Mouse (Mus musculus) kidney, postnatal 10 days (tissue): ENCODE data around the gene Kctd21.

ENCODE experiments used
- DNase-seq: peaks from one replicate; pipeline ENCODE4 v3.0.0; 2021; ENCODE audit warnings: mixed read lengths

Kctd21 gene

GRCm38 (mm10) chr7:97387561-97388147 lies 55.5 kb downstream of the Kctd21 start:
- DNase-seq = no peak

- DNase-seq = no peak
Observed at GRCm38 (mm10) chr7:97388541-97388940, 56.4 kb downstream of the Kctd21 start.

- DNase-seq = no peak
Observed at GRCm38 (mm10) chr7:97391293-97392078, 59.4 kb downstream of the Kctd21 start.

DNA sequence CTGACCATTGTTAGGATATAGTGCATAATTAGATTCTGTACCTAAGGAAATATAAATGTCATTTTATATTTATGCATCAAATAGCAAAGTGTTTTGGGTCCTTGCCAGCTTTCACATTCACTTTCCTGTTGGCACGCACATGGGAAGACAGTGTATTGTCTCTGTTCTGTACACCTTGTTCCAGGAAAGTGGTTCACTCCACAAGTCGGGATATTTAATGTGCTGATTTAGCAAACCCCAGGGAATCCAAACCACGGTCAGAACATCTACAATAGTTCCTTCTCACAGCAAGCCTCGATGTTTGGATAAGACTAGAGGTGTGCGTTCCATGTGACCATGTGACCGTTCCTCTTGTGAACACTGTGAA lies 59.9 kb downstream of the Kctd21 start:
- no peak for DNase-seq

DNA sequence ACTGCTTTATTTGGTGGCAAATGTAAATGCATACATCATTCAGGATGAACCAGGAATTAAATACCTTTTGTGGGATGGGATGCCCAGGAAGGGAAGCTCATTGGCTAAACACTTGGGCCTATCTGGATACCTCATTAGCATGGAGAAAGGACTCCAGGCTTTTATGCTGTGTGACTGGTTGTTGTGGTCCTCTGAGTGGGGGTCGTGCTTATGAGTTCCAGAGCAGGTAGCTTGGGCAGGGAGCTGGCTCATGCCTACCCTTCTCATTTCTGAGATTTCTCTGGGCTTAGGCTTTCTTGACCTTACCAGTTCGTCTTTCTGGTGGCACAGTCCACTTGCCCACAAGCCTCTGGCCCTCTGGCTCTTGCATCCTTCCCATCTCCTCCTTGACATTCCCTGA lies 62.2 kb downstream of the Kctd21 start:
- DNase-seq = no peak

DNA sequence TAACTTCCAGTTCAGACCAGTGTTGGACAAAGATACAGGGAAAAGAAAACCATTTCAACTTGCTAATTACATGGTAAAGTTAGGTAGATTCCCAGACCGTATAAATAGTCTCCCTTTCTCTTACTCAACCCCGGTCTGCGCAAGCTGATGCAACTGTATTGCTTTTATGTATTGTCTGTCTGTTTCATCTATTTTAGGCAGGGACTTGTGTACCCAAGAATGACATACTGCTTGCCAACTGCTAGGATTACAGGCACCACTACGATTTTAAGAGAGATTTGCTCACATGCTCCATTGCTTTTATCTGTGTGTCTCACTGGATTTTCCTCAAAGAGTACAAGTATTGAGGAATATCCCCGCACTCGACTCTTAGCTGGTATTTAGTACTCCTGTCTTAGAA lies 66.8 kb downstream of the Kctd21 start:
- no peak for DNase-seq
